Mouse (Mus musculus) brain, embryonic 18.5 days (tissue): ENCODE data around the gene Klk1b4.

Experiments
- DNase-seq: peaks from one replicate; pipeline ENCODE4 v3.0.0-alpha.2; 2012; ENCODE audit warnings: low read depth, low spot score

Klk1b4 gene

GRCm38 (mm10) chr7:44253023-44253616, 45.9 kb downstream of the Klk1b4 start:
- no peak for DNase-seq

GRCm38 (mm10) chr7:44254930-44255329, 47.7 kb downstream of the Klk1b4 start:
- DNase-seq: no peak

GRCm38 (mm10) chr7:44257278-44257677, 50.0 kb downstream of the Klk1b4 start, which contains the start of gene Acp4:
Gene Acp4 (minus strand): TSS chr7:44257378.
- DNase-seq: no peak

GRCm38 (mm10) chr7:44260410-44260809, 53.2 kb downstream of the Klk1b4 start:
- DNase-seq: no peak

GRCm38 (mm10) chr7:44261147-44261546, 53.9 kb downstream of the Klk1b4 start, which contains the start of gene Gm15517:
Gene Gm15517 (plus strand): TSS chr7:44261447.
- DNase-seq: no peak
